Mouse (Mus musculus) kidney, postnatal 0 days (tissue): ENCODE results near the gene Pigb. TPM values are rescaled to one million over a fixed set of nuclear protein-coding genes. Genes with fewer than 3 reads are reported as not detected.

Experiments used
- ATAC-seq: fragments of 200-750 bp; cut with Nextera tagmentation; replicated peaks from 2 replicates; pipeline ENCODE4 v1.8.0; 2017; ENCODE audit warnings: low read depth, moderate number of reproducible peaks, moderate TSS enrichment, moderate library complexity; ENCODE audit not compliant: low FRiP score
- DNase-seq: peaks from one replicate; pipeline ENCODE4 v3.0.0-alpha.2; 2016; ENCODE audit warnings: low spot score
- H3K27ac ChIP-seq: fragments of 300-500 bp; sonication (generic); 2 replicates; pipeline ENCODE4 v1.5.1; 2014; ENCODE audit warnings: mild to moderate bottlenecking
- H3K27me3 ChIP-seq: fragments of 300-500 bp; sonication (generic); 2 replicates; pipeline ENCODE4 v1.6.1; 2014; ENCODE audit warnings: low read length, mixed read lengths; ENCODE audit not compliant: insufficient read depth
- H3K36me3 ChIP-seq: fragments of 300-500 bp; sonication (generic); 2 replicates; pipeline ENCODE4 v1.6.1; 2014; ENCODE audit warnings: low read length, mixed read lengths; ENCODE audit not compliant: insufficient read depth
- H3K4me1 ChIP-seq: fragments of 300-500 bp; sonication (generic); replicated peaks from 2 replicates; pipeline ENCODE4 v1.6.1; 2014; ENCODE audit warnings: antibody characterized with exemption, low read length, mixed read lengths; ENCODE audit not compliant: insufficient read depth
- H3K4me2 ChIP-seq: fragments of 300-500 bp; sonication (generic); 2 replicates; pipeline ENCODE4 v1.6.1; 2014; ENCODE audit warnings: mild to moderate bottlenecking, low read length, moderate library complexity, mixed read lengths
- H3K4me3 ChIP-seq: fragments of 300-500 bp; sonication (generic); replicated peaks from 2 replicates; pipeline ENCODE4 v1.5.1; 2014; ENCODE audit warnings: low read depth, low read length
- H3K9ac ChIP-seq: fragments of 300-500 bp; sonication (generic); 2 replicates; pipeline ENCODE4 v1.6.1; 2014; ENCODE audit warnings: low read depth, low read length
- H3K9me3 ChIP-seq: fragments of 300-500 bp; sonication (generic); replicated peaks from 2 replicates; pipeline ENCODE4 v1.6.1; 2016; ENCODE audit warnings: low read length, inconsistent platforms, mixed read lengths
- CTCF ChIP-seq: IDR thresholded peaks from 2 replicates; pipeline ENCODE4 v1.5.1; 2016; ENCODE audit warnings: antibody characterized with exemption, low read depth, mild to moderate bottlenecking, moderate library complexity
- WGBS: fragments of 180-500 bp; shearing (Covaris S2); extraction: QIAGEN DNeasy Blood & Tissue Kit; methylation state at CpG from one replicate; pipeline ENCODE4 v1.1.7; 2014; 5-methylcytosine and 5-hydroxymethylcytosine counted together
- polyA plus RNA-seq: library from polyadenylated mRNA; unstranded; fragments of >200 nt; fragmentation: Nextera tagmentation; extraction: Ambion mirVana; gene quantifications from 2 replicates; pipeline ENCODE4 v1.2.1, GENCODE M21; 2015

The Pigb gene
- polyA plus RNA-seq, 1 experiment from 2014 or later: 10.8 TPM

DNA sequence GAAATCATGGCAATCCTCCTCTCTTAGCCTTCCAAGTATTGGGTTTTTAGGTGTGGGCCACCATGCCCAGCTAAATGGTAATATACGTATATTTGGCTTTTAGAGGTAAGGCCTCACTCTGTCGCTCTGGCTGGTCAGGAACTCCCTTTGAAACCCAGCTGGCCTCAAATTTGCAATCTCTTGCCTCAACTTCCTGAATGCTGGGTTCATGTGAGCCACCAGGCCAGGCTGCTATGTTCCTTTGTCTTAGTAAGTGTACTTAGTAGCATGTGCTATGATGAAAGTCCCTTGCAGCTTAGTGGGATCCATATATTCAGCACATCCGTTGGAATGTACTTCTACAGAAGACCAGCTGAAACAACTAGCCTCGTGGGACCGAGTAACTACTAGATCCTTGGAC is 65.4 kb downstream of the Pigb start:
- Histone ChIP-seq H3K4me3 (no peak overlapping the region), H3K27ac (no peak overlapping the region), H3K4me2 (no peak overlapping the region), H3K27me3 (no peaks in the 10 kb centered on the region), H3K9ac (no peak overlapping the region), H3K36me3 (no peaks in the 10 kb centered on the region), H3K9me3 (no peaks in the 10 kb centered on the region), H3K4me1 (no peaks in the 10 kb centered on the region)
- DNase-seq: no peak
- 88% methylated on average over 5 of the region's 5 CpGs for WGBS
- no peak for ATAC-seq
- TF ChIP-seq CTCF: no peak

DNA sequence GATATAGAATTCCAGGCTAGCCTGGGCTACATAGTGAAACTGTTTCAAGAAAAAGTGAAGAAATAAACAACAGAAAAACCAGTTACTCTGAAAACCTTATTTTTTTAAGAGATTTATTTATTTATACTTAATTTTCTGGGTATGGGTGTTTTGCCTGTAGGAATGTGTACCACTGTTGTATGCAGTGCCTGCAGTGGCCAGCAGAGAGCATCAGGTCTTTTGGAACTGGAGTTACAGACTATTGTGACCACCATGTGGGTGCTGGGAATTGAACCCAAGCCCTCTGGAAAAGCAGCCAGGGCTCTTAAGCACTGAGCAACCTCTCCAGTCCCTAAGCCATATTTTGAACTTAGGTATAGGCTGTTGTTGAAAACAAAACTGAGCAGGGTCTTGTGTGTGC is 67.2 kb downstream of the Pigb start:
- no peak overlapping the region for H3K27ac ChIP-seq
- no peak overlapping the region for H3K9ac ChIP-seq
- no peaks in the 10 kb centered on the region for H3K4me1 ChIP-seq
- no peaks in the 10 kb centered on the region for H3K36me3 ChIP-seq
- TF ChIP-seq CTCF: peak; percentile 4; the same call in 1 of the 2 replicates
- ATAC-seq: no peak
- H3K4me3 ChIP-seq: no peak overlapping the region
- H3K27me3 ChIP-seq: no peaks in the 10 kb centered on the region
- H3K9me3 ChIP-seq: no peaks in the 10 kb centered on the region
- no peak for DNase-seq
- H3K4me2 ChIP-seq: no peak overlapping the region

DNA sequence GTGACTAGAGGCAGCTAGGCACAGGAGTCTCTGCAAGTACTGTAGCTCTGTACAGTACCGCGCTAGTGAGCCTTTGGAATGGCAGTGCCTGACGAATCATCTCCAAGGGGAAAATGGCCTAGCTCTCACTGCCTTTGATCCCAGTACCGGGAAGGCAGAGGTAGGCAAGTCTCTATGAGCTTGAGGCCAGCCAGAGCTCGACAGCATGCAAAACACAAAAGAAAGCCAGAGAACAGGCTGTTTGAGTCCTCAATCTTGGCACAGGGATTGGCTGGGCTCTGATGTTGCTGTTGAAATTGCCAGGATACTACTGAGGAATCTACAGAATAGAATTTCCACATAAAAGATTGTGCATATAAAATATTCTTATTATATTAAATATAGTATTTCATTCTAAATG is 67.7 kb downstream of the Pigb start:
- H3K27ac ChIP-seq: no peak overlapping the region
- TF ChIP-seq CTCF: no peak
- no peak overlapping the region for H3K9ac ChIP-seq
- WGBS: 88% methylated on average over 5 of the region's 5 CpGs
- H3K9me3 ChIP-seq: no peaks in the 10 kb centered on the region
- H3K27me3 ChIP-seq: no peaks in the 10 kb centered on the region
- H3K36me3 ChIP-seq: no peaks in the 10 kb centered on the region
- ATAC-seq: no peak
- H3K4me2 ChIP-seq: no peak overlapping the region
- H3K4me1 ChIP-seq: no peaks in the 10 kb centered on the region
- no peak overlapping the region for H3K4me3 ChIP-seq
- no peak for DNase-seq

DNA sequence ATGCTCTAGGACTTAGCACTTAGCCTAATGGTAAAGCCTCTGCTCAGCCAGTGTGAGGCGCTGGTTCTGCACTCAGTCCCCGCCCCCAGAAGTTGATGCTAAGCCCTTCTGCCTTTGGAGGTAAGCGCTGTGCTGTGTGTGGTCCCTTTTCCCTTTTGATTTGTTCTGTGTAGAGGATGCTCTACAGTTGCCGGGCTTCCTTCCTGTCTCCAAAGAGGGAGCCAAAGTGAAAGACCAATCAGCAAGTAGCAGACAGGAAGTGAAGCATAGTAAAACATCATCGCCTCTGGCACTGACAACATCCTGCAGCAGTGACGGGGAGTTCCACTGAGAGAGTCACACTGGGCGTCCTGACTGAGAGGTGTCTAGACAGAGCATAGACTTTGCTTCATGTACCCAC is 70.3 kb downstream of the Pigb start:
- H3K36me3 ChIP-seq: no peaks in the 10 kb centered on the region
- H3K9ac ChIP-seq: no peak overlapping the region
- H3K4me2 ChIP-seq: no peak overlapping the region
- H3K4me3 ChIP-seq: no peak overlapping the region
- no peak overlapping the region for H3K27ac ChIP-seq
- H3K9me3 ChIP-seq: no peaks in the 10 kb centered on the region
- 71% methylated on average over 7 of the region's 7 CpGs for WGBS
- peak; percentile 32; the same call in 1 of the 2 replicates for TF ChIP-seq CTCF
- DNase-seq: peak; percentile 28
- H3K27me3 ChIP-seq: no peaks in the 10 kb centered on the region
- no peak; the same call in 1 of the 2 replicates for ATAC-seq
- no peaks in the 10 kb centered on the region for H3K4me1 ChIP-seq

DNA sequence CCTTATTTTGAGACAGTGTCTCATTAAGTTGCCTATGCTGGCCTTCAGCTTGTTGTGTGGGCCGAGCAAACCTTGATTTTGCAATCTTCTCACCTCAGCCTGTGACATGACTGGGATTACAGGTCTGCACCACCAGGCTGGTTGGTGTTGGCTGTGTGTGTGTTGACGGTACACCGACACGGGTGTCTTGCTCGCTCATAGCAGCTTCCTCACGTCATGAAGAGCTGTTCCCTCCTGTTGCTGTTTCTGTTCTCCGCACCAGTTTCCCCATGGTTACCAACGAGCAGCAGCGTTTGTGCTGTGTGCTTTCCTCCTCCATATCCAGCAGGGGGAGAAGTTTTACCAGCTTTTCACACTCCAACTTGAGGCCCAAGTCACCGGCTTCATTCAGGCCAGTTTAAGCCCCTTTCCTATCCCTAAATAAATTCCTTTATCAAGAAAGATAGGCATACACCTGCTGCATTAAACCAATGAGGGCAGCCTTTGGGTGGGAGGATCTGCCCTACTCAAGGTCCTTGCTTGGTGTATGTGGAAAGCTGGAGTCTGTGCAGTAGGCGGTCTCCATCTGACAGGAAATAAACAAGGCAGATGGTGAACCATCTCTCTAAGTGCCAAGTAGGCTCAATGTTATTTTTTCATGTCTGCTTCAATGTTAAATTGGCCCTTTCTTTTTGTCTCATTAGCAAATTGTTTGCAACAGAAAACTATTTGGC is 71.7 kb downstream of the Pigb start:
- DNase-seq (peak; percentile 86), ATAC-seq (no peak)
- no peaks in the 10 kb centered on the region for H3K36me3 ChIP-seq
- peak; percentile 84 for TF ChIP-seq CTCF
- H3K27me3 ChIP-seq: no peaks in the 10 kb centered on the region
- H3K9me3 ChIP-seq: no peaks in the 10 kb centered on the region
- H3K4me2 ChIP-seq: no peak overlapping the region
- no peak overlapping the region for H3K9ac ChIP-seq
- WGBS: 29% methylated on average over 11 of the region's 11 CpGs
- H3K4me3 ChIP-seq: no peak overlapping the region
- no peak overlapping the region for H3K27ac ChIP-seq
- H3K4me1 ChIP-seq: no peaks in the 10 kb centered on the region

DNA sequence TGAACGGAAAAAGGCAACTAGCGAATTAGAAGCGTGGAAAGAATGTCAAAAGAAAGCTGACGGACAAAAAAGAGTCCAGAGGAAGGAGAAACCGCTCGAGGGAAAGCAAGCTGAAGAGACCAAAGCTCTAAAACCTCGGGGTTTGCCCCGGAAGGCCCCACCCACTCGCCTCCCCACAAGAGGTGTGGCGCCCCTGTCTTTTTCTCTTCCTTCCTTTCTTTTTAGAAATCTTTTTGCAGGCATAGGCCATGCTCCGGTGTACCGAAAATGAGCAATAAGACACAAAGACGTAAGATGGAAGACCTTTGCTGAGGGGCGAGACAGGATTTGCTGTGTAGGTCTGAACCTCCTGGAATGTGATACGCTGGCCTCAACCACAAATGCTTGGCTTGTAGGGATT is 78.2 kb downstream of the Pigb start:
- Histone ChIP-seq H3K27ac (peak overlapping the region; percentile 26; the same call in 1 of the 2 replicates), H3K4me1 (peaks cover 5% of the 10 kb centered on the region; the same call in 1 of the 2 replicates), H3K9me3 (no peaks in the 10 kb centered on the region), H3K9ac (no peak overlapping the region), H3K4me2 (no peak overlapping the region), H3K36me3 (no peaks in the 10 kb centered on the region), H3K4me3 (no peak overlapping the region), H3K27me3 (no peaks in the 10 kb centered on the region)
- no peak for DNase-seq
- no peak for TF ChIP-seq CTCF
- no peak for ATAC-seq
- 64% methylated on average over 15 of the region's 15 CpGs for WGBS

DNA sequence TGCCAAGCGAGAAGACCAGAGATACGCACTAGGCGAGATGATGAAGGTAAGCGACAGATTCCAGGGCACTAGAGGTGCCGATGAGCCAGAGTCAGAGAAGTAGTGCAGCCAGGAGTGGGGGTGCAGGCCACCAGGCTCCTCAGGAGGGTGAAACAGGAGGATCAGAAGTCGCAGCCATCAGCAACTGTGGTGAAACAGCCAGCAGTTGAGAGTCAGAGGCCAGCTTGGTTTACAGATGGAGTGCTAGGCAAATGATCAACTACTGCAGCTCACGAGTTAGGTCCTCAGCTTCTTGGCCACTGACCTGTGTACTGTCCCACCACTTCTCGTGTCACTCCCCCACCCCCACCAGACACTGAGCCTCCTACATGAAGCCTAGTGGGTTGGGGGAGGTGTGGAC is 78.8 kb downstream of the Pigb start:
- H3K4me2 ChIP-seq: no peak overlapping the region
- H3K4me1 ChIP-seq: peaks cover 5% of the 10 kb centered on the region; the same call in 1 of the 2 replicates
- no peak overlapping the region for H3K9ac ChIP-seq
- H3K27ac ChIP-seq: peak overlapping the region; percentile 26; the same call in 1 of the 2 replicates
- WGBS: 68% methylated on average over 8 of the region's 8 CpGs
- no peaks in the 10 kb centered on the region for H3K36me3 ChIP-seq
- peak; percentile 18 for DNase-seq
- peak; percentile 36; the same call in 1 of the 2 replicates for ATAC-seq
- no peak for TF ChIP-seq CTCF
- no peaks in the 10 kb centered on the region for H3K27me3 ChIP-seq
- H3K9me3 ChIP-seq: no peaks in the 10 kb centered on the region
- H3K4me3 ChIP-seq: no peak overlapping the region
